Mouse (Mus musculus) liver, embryonic 14.5 days (tissue): ENCODE results near the gene Olfr76.
"Not testable (repeated sequence)": the region's sequence is repeated elsewhere in the genome, so short reads cannot be mapped to it uniquely, and the experiment has no call there.

Experiments
- CTCF ChIP-seq: IDR thresholded peaks from 2 replicates; pipeline ENCODE4 v1.5.1; 2016; ENCODE audit warnings: antibody characterized with exemption, low read depth, control low read depth
- EP300 ChIP-seq: IDR thresholded peaks from 2 replicates; pipeline ENCODE4 v1.6.1; 2016; ENCODE audit warnings: antibody characterized with exemption, low read depth

GRCm38 (mm10) chr19:12077631-12078030 is 45.4 kb downstream of the Olfr76 start, which contains the start of gene Olfr1425:
- not testable (repeated sequence) for TF ChIP-seq CTCF, EP300
